Mouse (Mus musculus) embryonic fibroblast, embryonic 13.5 days (primary cell): ENCODE data around the gene Ahdc1. TPM values are rescaled to one million over a fixed set of nuclear protein-coding genes. Genes with fewer than 3 reads are reported as not detected.

Source experiments
- H3K27ac ChIP-seq: 2 replicates; pipeline ENCODE4 v1.5.1; 2012; ENCODE audit warnings: low read length, control low read depth, inconsistent platforms; ENCODE audit not compliant: insufficient read depth
- H3K4me1 ChIP-seq: 2 replicates; pipeline ENCODE4 v1.6.1; 2011; ENCODE audit warnings: low read length; ENCODE audit not compliant: control insufficient read depth, insufficient read depth
- H3K4me3 ChIP-seq: 2 replicates; pipeline ENCODE4 v1.5.1; 2011; ENCODE audit warnings: mild to moderate bottlenecking, control low read depth, low read length; ENCODE audit not compliant: insufficient read depth
- CTCF ChIP-seq: IDR thresholded peaks from 2 replicates; pipeline ENCODE4 v1.5.1; 2011; ENCODE audit warnings: mild to moderate bottlenecking, control low read depth, low read length, moderate library complexity, borderline replicate concordance; ENCODE audit not compliant: insufficient read depth
- POLR2A ChIP-seq: IDR thresholded peaks from 2 replicates; pipeline ENCODE4 v1.6.1; 2011; ENCODE audit warnings: low read depth, mild to moderate bottlenecking, control low read depth, low read length, moderate library complexity
- polyA plus RNA-seq: library from polyadenylated mRNA; stranded (reverse); fragments of >200 nt; gene quantifications from 2 replicates; pipeline ENCODE4 v1.2.4, GENCODE M21; 2011; ENCODE audit warnings: low read depth; ENCODE audit not compliant: missing spikeins, insufficient read length

Gene Ahdc1
- polyA plus RNA-seq, 1 experiment = 46.0 TPM

- Histone ChIP-seq H3K4me1 (peaks cover 22% of the 10 kb centered on the region), H3K27ac (no peak overlapping the region), H3K4me3 (no peak overlapping the region)
- TF ChIP-seq POLR2A = no peak
- no peak for TF ChIP-seq CTCF
Observed at GRCm38 (mm10) chr4:133037293-133037692, 26.2 kb downstream of the Ahdc1 start.

GRCm38 (mm10) chr4:133037798-133038197 lies 26.7 kb downstream of the Ahdc1 start:
- H3K4me1 ChIP-seq = peaks cover 27% of the 10 kb centered on the region
- H3K27ac ChIP-seq = no peak overlapping the region
- H3K4me3 ChIP-seq = peak overlapping the region; percentile 81

GRCm38 (mm10) chr4:133038521-133039115 lies 27.6 kb downstream of the Ahdc1 start:
- TF ChIP-seq POLR2A (peak; percentile 9), CTCF (no peak)
- Histone ChIP-seq H3K4me1 (peaks cover 31% of the 10 kb centered on the region), H3K27ac (peak overlapping the region; percentile 95), H3K4me3 (peak overlapping the region; percentile 81)

More at GRCm38 (mm10) chr4:133037798-133038197, 26.7 kb downstream of the Ahdc1 start:
- TF ChIP-seq POLR2A (no peak), CTCF (no peak)

- TF ChIP-seq POLR2A (0 out of 2 replicates have a peak, but pooled peaks have one; percentile 31), CTCF (no peak)
- H3K27ac ChIP-seq = peak overlapping the region; percentile 95
- H3K4me3 ChIP-seq = peak overlapping the region; percentile 81
- H3K4me1 ChIP-seq = peaks cover 37% of the 10 kb centered on the region
Observed at GRCm38 (mm10) chr4:133039116-133039819, 28.2 kb downstream of the Ahdc1 start.

GRCm38 (mm10) chr4:133039832-133040231 lies 28.8 kb downstream of the Ahdc1 start:
- Histone ChIP-seq H3K4me1 (peaks cover 39% of the 10 kb centered on the region), H3K27ac (peak overlapping the region; percentile 95; the same call in 1 of the 2 replicates), H3K4me3 (peak overlapping the region; percentile 81)
- TF ChIP-seq CTCF (no peak), POLR2A (peak; percentile 56; the same call in 1 of the 2 replicates)

GRCm38 (mm10) chr4:133040241-133040904 lies 29.3 kb downstream of the Ahdc1 start:
- peaks cover 40% of the 10 kb centered on the region for H3K4me1 ChIP-seq
- H3K4me3 ChIP-seq = peak overlapping the region; percentile 81
- no peak for TF ChIP-seq CTCF
- no peak for TF ChIP-seq POLR2A
- H3K27ac ChIP-seq = peak overlapping the region; percentile 95; the same call in 1 of the 2 replicates

- Histone ChIP-seq H3K27ac (no peak overlapping the region), H3K4me3 (no peak overlapping the region), H3K4me1 (peaks cover 49% of the 10 kb centered on the region)
- TF ChIP-seq POLR2A = no peak
Observed at GRCm38 (mm10) chr4:133042244-133042643, 31.2 kb downstream of the Ahdc1 start.

- TF ChIP-seq CTCF (no peak), POLR2A (no peak)
- peaks cover 49% of the 10 kb centered on the region for H3K4me1 ChIP-seq
- peak overlapping the region; percentile 21; the same call in 1 of the 2 replicates for H3K27ac ChIP-seq
- no peak overlapping the region; the same call in 1 of the 2 replicates for H3K4me3 ChIP-seq
Observed at GRCm38 (mm10) chr4:133042651-133043635, 31.9 kb downstream of the Ahdc1 start.

GRCm38 (mm10) chr4:133043798-133044646 lies 33.0 kb downstream of the Ahdc1 start:
- H3K4me3 ChIP-seq = no peak overlapping the region

More at GRCm38 (mm10) chr4:133043798-133044646, 33.0 kb downstream of the Ahdc1 start:
- Histone ChIP-seq H3K27ac (peak overlapping the region; percentile 21; the same call in 1 of the 2 replicates), H3K4me1 (peaks cover 49% of the 10 kb centered on the region)
- TF ChIP-seq CTCF (no peak), POLR2A (no peak)
